Comparison of ENCODE assay signal across 12 mouse cellular contexts in genomic region chrX:85932991-85933390, GRCm38 (mm10).
DNase-seq lines count a peak whose midpoint lies in the region; ATAC-seq and TF ChIP-seq lines count a peak whose summit lies in the region.
"Had no signal": no experiment of that assay in that cellular context is flagged by ENCODE, and none has a peak within 500 bp of the region (broad histone marks: within the 10 kb centered on the region; RNA-seq: fewer than 3 reads in every experiment).

No protein-coding gene starts in this region.

- no peaks in the 10 kb centered on the region for H3K27me3 ChIP-seq in kidney, adult 2 months (replicated peaks; ENCODE audit: control insufficient read depth, insufficient read depth, low read length)
- H3K27me3 ChIP-seq in thymus, adult 2 months (ENCODE audit: control insufficient read depth, insufficient read depth, low read length) = no peaks in the 10 kb centered on the region
- H3K27me3 ChIP-seq: forebrain, embryonic 15.5 days had no signal

- H3K4me3 ChIP-seq in kidney, adult 2 months (ENCODE audit: insufficient read depth, low read depth, low read length) = no peak overlapping the region
- no peak overlapping the region for H3K4me3 ChIP-seq in thymus, adult 2 months (ENCODE audit: control insufficient read depth, insufficient read depth, low read length)
- H3K4me3 ChIP-seq: forebrain, embryonic 15.5 days had no signal

- no peaks in the 10 kb centered on the region for H3K4me1 ChIP-seq in kidney, adult 2 months (ENCODE audit: control insufficient read depth, insufficient read depth, low read length)
- H3K4me1 ChIP-seq in thymus, adult 2 months (replicated peaks; ENCODE audit: control insufficient read depth, insufficient read depth, low read length) = no peaks in the 10 kb centered on the region
- H3K4me1 ChIP-seq: forebrain, embryonic 15.5 days had no signal

- no peak overlapping the region for H3K27ac ChIP-seq in kidney, adult 2 months (ENCODE audit: insufficient read depth, low read depth, low read length)
- H3K27ac ChIP-seq in thymus, adult 2 months (ENCODE audit: control insufficient read depth, insufficient read depth, low read length) = no peak overlapping the region
- H3K27ac ChIP-seq: forebrain, embryonic 15.5 days had no signal

- peak; percentile 5 for DNase-seq in kidney, adult 2 months
- no peak for DNase-seq in kidney, adult 11 months
- DNase-seq in thymus, postnatal 0 days (ENCODE audit: low spot score) = peak; percentile 7
- DNase-seq in thymus, adult 2 months = no peak
- DNase-seq in c-Kit-positive CD71-positive TER-119-negative erythroid progenitor cells, embryonic 14.5 days (ENCODE audit: low read depth) = peak; percentile 9
- DNase-seq in frontal cortex, postnatal 14 days (ENCODE audit: low spot score in 2 of 2) = no peak
- no peak for DNase-seq in adrenal gland, postnatal 25 days
- DNase-seq: heart, postnatal 14 days; right cerebral cortex, postnatal 25 days; thymus, postnatal 36 days had no signal

- 2% methylated on average over 2 of the region's 2 CpGs for WGBS in kidney, adult 2 months
- 4% methylated on average over 2 of the region's 2 CpGs for WGBS in thymus, adult 2 months

- no peak for ATAC-seq in frontal cortex, adult (ENCODE audit: low TSS enrichment)
- ATAC-seq: forebrain, embryonic 15.5 days had no signal

- no peaks in the 10 kb centered on the region for H3K36me3 ChIP-seq in kidney, adult 2 months (ENCODE audit: control insufficient read depth, insufficient read depth, low read length)
- no peaks in the 10 kb centered on the region for H3K36me3 ChIP-seq in thymus, adult 2 months (ENCODE audit: control insufficient read depth, insufficient read depth, low read length)
- H3K36me3 ChIP-seq: forebrain, embryonic 15.5 days had no signal

- no peak for TF ChIP-seq CTCF in kidney, adult 2 months (conservative IDR thresholded peaks at IDR 0.05; ENCODE audit: insufficient read depth, insufficient read length, low read depth, low read length)
- no peak for TF ChIP-seq CTCF in thymus, adult 2 months (IDR thresholded peaks at IDR 0.05; ENCODE audit: borderline replicate concordance, control insufficient read depth, extremely low read depth, insufficient read depth, low read length, poor library complexity)

- TF ChIP-seq POLR2A in kidney, adult 2 months (IDR thresholded peaks at IDR 0.05; ENCODE audit: low read depth, low read length) = no peak
- TF ChIP-seq POLR2A in thymus, adult 2 months (IDR thresholded peaks at IDR 0.05; ENCODE audit: control insufficient read depth, extremely low read depth, insufficient read depth, low read length, poor library complexity) = no peak

Comparison
In these comparisons a context has a peak if more than half of its experiments do, and no peak if none do; other contexts are left out.
1. DNase-seq: peak in kidney, adult 2 months (single experiment), thymus, postnatal 0 days (single experiment) and c-Kit-positive CD71-positive TER-119-negative erythroid progenitor cells, embryonic 14.5 days (single experiment); none in kidney, adult 11 months (single experiment), thymus, adult 2 months (single experiment), frontal cortex, postnatal 14 days (0 of 2) and adrenal gland, postnatal 25 days (single experiment).